Mouse (Mus musculus) heart, postnatal 0 days (tissue): Measurements from ENCODE around the gene Gm12248.

Source experiments
- CTCF ChIP-seq: IDR thresholded peaks from 2 replicates; pipeline ENCODE4 v1.5.1; 2016; ENCODE audit warnings: antibody characterized with exemption, control low read depth, low read depth
- EP300 ChIP-seq: IDR thresholded peaks from 2 replicates; pipeline ENCODE4 v1.6.1; 2016; ENCODE audit warnings: antibody characterized with exemption, low read depth

- TF ChIP-seq EP300 (no peak), CTCF (no peak)
These were observed 393 bp downstream of the Gm12248 start for GRCm38 (mm10) chr11:58092541-58092940.
